Mouse (Mus musculus) left cerebral cortex, adult 2 months (tissue): ENCODE data around the gene Hipk4. TPM values are rescaled to one million over a fixed set of nuclear protein-coding genes. Genes with fewer than 3 reads are reported as not detected.

Source experiments
- DNase-seq, 2 experiments: peaks; one replicate each; pipeline ENCODE4 v3.0.0; 2021 to 2022; ENCODE audit warnings: low spot score in 2 of 2, mixed read lengths in 1 of 2; ENCODE audit errors: extremely low spot score in 1 of 2
- H3K27ac ChIP-seq: fragments of 200-600 bp; 2 replicates; pipeline ENCODE4 v1.8.1; 2022
- H3K4me3 ChIP-seq: fragments of 200-600 bp; 2 replicates; pipeline ENCODE4 v1.8.1; 2022
- CTCF ChIP-seq: fragments of 200-600 bp; IDR thresholded peaks from 2 replicates; pipeline ENCODE4 v1.8.1; 2022; ENCODE audit warnings: antibody characterized with exemption, mild to moderate bottlenecking, moderate library complexity
- intact Hi-C: fragments of 180-260 bp; cut with DNase I; formaldehyde crosslinking; loops from one replicate; pipeline ENCODE4 v1.15.1; 2025
- total RNA-seq, 2 experiments: library from RNA; stranded (reverse); gene quantifications; 2 replicates each; pipeline ENCODE4 v1.2.3; 2021

The Hipk4 gene
- total RNA-seq, 2 experiments from 2014 or later, result 0.16 TPM; not detected in 1

GRCm38 (mm10) chr7:27543065-27543464 lies 20.0 kb downstream of the Hipk4 start:
- Histone ChIP-seq H3K27ac (peak overlapping the region; percentile 97), H3K4me3 (peak overlapping the region; percentile 73)
- no peak for DNase-seq
- intact Hi-C loops, result no loop called here
- no peak for TF ChIP-seq CTCF

- H3K27ac ChIP-seq, result peak overlapping the region; percentile 97
- DNase-seq, result no peak
- intact Hi-C loops, result no loop called here
- TF ChIP-seq CTCF, result no peak
- no peak overlapping the region for H3K4me3 ChIP-seq
These were observed 20.8 kb downstream of the Hipk4 start for GRCm38 (mm10) chr7:27543851-27544250.

GRCm38 (mm10) chr7:27544675-27545370 lies 21.8 kb downstream of the Hipk4 start:
- no peak for DNase-seq
- no peak for TF ChIP-seq CTCF
- H3K4me3 ChIP-seq, result no peak overlapping the region
- intact Hi-C loops, result no loop called here
- H3K27ac ChIP-seq, result peak overlapping the region; percentile 29

- no peak for DNase-seq
- H3K27ac ChIP-seq, result no peak overlapping the region
- no peak overlapping the region for H3K4me3 ChIP-seq
- intact Hi-C loops, result no loop called here
- TF ChIP-seq CTCF, result no peak
These were observed 26.5 kb downstream of the Hipk4 start for GRCm38 (mm10) chr7:27549597-27549996.

GRCm38 (mm10) chr7:27552070-27552469 lies 29.0 kb downstream of the Hipk4 start:
- no peak for DNase-seq
- intact Hi-C loops, result no loop called here
- no peak for TF ChIP-seq CTCF
- Histone ChIP-seq H3K4me3 (peak overlapping the region; percentile 83), H3K27ac (peak overlapping the region; percentile 85)

- DNase-seq, result peak; percentile 97
- no peak for TF ChIP-seq CTCF
- intact Hi-C loops, result no loop called here
- H3K27ac ChIP-seq, result peak within 1 kb of the TSS; percentile 85
- H3K4me3 ChIP-seq, result peak within 1 kb of the TSS; percentile 83
These were observed 30.0 kb downstream of the Hipk4 start, which contains the start of the genes Pld3 and 2310022A10Rik for GRCm38 (mm10) chr7:27552931-27553513. Gene Pld3, minus strand, starts transcription at chr7:27553218. Gene 2310022A10Rik, plus strand, starts transcription at chr7:27553233.

- no peak for TF ChIP-seq CTCF
- H3K27ac ChIP-seq, result no peak overlapping the region
- no peak for DNase-seq
- no peak overlapping the region for H3K4me3 ChIP-seq
- intact Hi-C loops, result no loop called here
These were observed 37.3 kb downstream of the Hipk4 start for GRCm38 (mm10) chr7:27560291-27560887.

GRCm38 (mm10) chr7:27560978-27561377 lies 37.9 kb downstream of the Hipk4 start:
- no peak for DNase-seq
- intact Hi-C loops, result no loop called here
- no peak for TF ChIP-seq CTCF

GRCm38 (mm10) chr7:27569580-27570224 lies 46.6 kb downstream of the Hipk4 start:
- no peak for TF ChIP-seq CTCF
- intact Hi-C loops, result no loop called here

More at GRCm38 (mm10) chr7:27560978-27561377, 37.9 kb downstream of the Hipk4 start:
- H3K4me3 ChIP-seq, result no peak overlapping the region
- H3K27ac ChIP-seq, result no peak overlapping the region

GRCm38 (mm10) chr7:27572133-27572532 lies 49.1 kb downstream of the Hipk4 start:
- DNase-seq, result no peak
- Histone ChIP-seq H3K27ac (no peak overlapping the region), H3K4me3 (no peak overlapping the region)
- TF ChIP-seq CTCF, result no peak
- intact Hi-C loops, result no loop called here

More at GRCm38 (mm10) chr7:27569580-27570224, 46.6 kb downstream of the Hipk4 start:
- no peak for DNase-seq
- no peak overlapping the region for H3K4me3 ChIP-seq
- no peak overlapping the region for H3K27ac ChIP-seq

GRCm38 (mm10) chr7:27574124-27574880 lies 51.2 kb downstream of the Hipk4 start:
- Histone ChIP-seq H3K27ac (no peak overlapping the region), H3K4me3 (no peak overlapping the region)
- TF ChIP-seq CTCF, result no peak
- no peak for DNase-seq
- intact Hi-C loops, result no loop called here
